Mouse (Mus musculus): ENCODE data around the gene Blmh. TPM values are rescaled to one million over a fixed set of nuclear protein-coding genes. Genes with fewer than 3 reads are reported as not detected.
A peak's percentile ranks its signal among the peaks of the same experiment; 100 is the strongest.
"Not testable (repeated sequence)": the region's sequence is repeated elsewhere in the genome, so short reads cannot be mapped to it uniquely, and the experiment has no call there.

The Blmh gene
- total RNA-seq, 2 experiments from 2014 or later: 52.3 to 52.4 TPM

GRCm38 (mm10) chr11:76917230-76917548 lies 7.4 kb upstream of the Blmh start:
- DNase-seq: no peak

DNA sequence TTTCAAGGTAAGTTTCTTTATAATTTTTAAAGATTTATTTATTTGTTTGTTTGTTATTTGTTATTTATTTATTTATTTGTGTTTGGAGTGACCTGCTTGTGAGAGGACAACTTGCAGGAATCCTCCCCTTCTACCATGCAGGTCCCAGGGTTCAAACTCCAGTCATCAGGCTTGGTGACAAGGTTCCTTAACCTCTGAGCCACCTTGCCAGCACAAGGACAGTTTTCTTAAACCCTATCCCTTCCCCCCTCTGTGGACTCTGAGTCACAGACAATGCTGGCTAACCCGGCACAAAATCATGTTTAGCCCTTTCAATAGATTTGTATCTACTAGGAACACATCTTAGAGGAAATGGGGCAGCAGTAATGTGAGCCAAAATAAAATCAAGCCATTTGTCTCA lies 4.0 kb upstream of the Blmh start:
- DNase-seq: no peak

DNA sequence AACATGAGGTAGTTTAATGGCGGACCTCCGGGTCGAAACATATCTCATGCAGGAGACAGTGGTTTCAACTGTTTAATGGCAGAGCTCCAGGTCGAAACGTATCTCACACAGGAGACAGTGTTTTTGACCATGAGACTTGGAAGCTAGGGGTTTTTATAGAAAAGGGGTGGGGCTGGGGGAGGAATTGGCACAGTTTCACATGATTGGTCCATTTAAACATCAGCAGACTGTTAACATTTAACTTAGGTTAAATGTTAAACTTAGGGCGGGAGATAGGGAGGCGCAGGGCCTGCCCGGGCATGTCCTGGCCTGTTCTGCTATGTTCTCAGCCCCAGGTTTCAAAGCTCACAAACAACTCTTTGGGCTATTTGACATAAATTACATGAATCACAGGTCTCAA lies 4.0 kb downstream of the Blmh start:
- not testable (repeated sequence) for DNase-seq

- DNase-seq: no peak
These were observed 8.6 kb downstream of the Blmh start for GRCm38 (mm10) chr11:76933209-76933608.

DNA sequence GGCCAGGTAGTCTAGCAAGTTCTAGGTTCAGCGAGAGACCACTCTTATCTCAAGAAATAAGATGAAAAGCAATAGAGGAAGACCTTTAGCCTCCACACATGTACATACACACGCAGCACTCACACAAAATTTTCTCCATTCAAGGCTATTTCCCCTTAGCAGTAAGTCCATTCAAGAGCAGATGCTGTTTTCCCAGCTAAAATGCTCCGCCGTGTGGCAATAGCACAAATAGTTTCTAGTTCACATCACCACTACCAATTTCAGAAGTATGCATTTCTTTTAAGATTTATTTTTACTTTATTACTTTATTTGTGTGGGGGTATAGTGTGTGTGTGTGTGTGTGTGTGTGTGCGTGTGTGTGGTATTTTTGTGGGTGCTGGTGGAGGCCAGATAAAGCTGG lies 12.0 kb downstream of the Blmh start:
- no peak for DNase-seq

- no peak for DNase-seq
These were observed 20.2 kb downstream of the Blmh start for GRCm38 (mm10) chr11:76944839-76945238.

GRCm38 (mm10) chr11:76945386-76946202 lies 21.0 kb downstream of the Blmh start:
- DNase-seq: peak; percentile 90 to 93

- DNase-seq: no peak
These were observed 21.6 kb downstream of the Blmh start for GRCm38 (mm10) chr11:76946203-76946585.

GRCm38 (mm10) chr11:76953536-76953935 lies 28.9 kb downstream of the Blmh start:
- no peak for DNase-seq

DNA sequence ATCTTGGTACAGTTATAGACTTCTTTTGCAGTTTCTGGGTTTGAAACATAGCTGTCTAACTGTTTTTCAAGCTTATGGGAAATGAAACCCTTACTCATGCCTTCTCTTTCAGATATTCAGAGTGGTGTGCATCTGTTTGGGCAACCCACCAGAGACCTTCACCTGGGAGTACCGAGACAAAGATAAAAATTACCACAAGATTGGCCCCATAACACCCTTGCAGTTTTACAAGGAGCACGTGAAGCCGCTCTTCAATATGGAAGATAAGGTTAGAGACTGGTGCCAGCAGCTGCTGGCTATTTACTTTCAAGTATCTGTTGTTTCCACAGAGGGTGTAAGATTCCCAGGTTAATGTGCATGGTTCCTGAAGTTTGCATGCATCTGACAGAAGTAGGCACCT lies 41.1 kb downstream of the Blmh start:
- no peak for DNase-seq

GRCm38 (mm10) chr11:76970328-76970727 lies 45.7 kb downstream of the Blmh start:
- DNase-seq: no peak

- DNase-seq: no peak
These were observed 50.2 kb downstream of the Blmh start for GRCm38 (mm10) chr11:76974680-76975319.

GRCm38 (mm10) chr11:76981570-76982141 lies 57.0 kb downstream of the Blmh start:
- DNase-seq: no peak

DNA sequence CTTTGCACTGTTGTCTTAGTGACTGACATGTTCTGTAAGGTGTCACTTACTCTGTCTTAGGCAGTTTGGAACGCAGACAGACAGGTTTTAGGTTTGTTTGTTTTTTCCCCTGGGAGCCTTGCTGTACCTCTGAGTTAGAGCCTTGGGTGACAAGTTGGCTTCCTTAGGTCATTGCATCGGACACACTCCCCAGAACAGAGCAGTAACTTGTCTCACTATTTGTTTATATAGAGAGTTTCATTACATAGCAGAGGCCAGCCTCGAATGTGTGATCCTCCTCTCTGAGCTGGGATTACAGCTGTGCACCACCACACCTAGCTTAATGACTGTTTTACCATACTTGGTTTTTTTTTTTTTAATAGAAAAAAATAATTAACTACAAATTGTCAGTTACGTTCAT lies 57.8 kb downstream of the Blmh start:
- no peak for DNase-seq

DNA sequence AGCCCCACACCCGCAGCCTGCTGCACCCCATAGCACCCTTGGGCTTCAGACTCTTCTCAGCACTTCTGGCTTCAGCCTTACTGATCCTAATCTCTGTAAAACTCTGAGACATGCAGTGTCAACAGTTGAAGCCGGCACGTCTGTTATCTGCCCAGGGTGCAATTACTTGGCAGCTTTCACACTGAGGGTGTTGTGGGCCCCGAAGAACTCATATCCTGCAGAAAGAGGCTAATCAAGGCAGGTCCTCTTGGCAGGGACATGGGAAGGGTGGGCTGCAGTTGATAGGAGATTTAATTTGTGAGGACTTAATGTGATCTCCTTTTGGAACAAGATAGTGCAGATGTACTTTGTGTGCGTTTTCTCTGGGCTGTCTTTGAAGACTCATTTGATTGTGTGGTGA lies 59.0 kb downstream of the Blmh start:
- DNase-seq: no peak

DNA sequence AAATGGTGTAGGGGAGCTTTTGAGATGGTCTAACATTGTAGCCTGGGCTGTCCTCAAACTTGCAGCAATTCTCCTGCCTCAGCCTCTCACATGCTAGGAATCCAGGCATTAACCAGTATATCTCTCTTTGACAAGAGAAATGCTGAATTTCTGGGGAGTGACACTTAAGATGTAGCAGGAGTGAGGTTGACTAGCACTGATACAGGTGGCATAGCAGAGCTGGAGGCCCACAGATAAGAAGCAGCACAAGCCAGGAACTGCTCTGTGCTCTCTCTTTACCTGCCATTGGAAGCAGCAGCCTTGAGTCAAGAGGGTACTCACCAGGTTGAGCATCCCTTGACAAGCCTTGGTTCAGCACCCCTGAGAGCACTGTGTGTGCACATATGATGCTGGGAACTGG lies 59.6 kb downstream of the Blmh start:
- no peak for DNase-seq

GRCm38 (mm10) chr11:76990839-76991238 lies 66.2 kb downstream of the Blmh start:
- no peak for DNase-seq

DNA sequence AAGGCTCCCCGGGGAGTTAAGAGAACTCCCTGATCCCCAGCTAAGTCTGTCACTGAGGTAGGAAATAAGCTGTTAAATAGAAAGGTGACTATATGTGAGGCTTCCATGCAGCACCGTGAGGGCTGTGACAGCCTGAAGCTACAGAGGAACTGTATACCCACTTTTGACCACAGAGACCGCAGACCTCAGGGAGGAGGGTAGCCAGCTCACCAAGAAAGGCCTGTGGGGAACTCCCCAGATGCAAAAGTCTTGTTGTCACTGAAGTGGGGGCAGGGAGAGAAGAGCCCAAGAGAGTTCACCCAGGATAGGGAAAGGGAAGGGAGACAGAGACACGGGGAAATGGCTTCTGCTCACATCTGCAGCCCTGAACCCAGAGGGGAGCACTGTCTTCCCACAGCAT lies 68.3 kb downstream of the Blmh start:
- DNase-seq: no peak

DNA sequence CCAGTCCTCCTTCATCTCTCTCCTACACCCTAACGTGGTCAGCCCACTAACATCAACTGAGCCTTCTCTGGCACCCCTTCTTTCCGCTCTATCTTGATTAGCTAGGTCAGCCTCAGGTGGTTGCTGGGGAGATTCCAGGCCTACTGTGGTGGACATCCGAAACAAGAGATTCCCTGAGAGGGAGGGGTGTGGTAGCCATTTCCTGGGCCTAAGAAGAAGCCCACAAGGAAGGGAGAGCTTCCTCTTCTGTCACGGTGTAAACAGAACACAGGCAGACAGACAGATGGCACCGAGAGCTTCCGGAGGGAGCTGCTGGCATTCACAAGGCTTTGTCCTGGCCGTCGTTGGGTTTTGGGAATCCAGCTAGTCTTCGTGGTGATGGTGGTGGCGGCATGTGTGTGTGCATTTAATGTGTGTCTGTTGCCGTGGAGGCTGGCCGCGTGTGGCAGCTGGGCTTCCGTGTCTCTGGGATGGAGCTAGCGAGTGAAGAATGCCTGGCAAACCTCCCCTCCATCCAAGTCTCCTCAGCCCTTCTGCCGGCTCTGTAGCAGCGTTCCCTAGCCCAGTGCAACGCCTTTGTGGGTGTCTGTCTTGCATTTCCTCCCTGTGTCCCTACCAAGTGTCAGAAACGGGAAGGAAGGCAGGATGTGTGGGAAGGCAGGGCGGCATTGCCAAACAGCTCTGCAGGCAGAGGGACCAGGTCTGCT lies 71.5 kb downstream of the Blmh start:
- peak in 1 of 2 experiments; percentile 9 for DNase-seq

DNA sequence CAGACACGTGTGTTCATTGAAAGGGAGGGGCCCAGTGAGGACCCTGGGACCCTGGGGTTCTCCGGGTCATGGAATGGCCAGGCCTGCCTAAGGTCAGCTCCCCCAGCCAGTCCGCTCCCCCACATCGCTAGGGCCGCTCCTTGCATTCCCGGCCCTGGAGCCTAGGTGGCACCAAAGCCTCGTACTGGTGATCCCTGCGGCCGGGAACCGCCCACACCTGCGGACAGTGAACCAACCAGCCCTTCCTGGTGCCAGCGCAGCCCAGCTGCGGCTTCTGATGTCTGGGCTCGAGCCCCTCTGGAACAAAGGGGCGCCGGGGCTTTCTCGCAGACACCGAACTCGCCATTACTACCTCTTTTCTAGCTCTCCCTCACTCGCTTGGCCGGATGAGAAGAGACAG lies 72.7 kb downstream of the Blmh start:
- DNase-seq: peak; percentile 36 to 61

- DNase-seq: no peak
These were observed 73.5 kb downstream of the Blmh start, which contains the start of gene Slc6a4 for GRCm38 (mm10) chr11:76997916-76998704. Gene Slc6a4 (plus strand): TSS chr11:76998603.

GRCm38 (mm10) chr11:76998705-76999226 lies 74.2 kb downstream of the Blmh start:
- no peak for DNase-seq
